Mouse (Mus musculus): Measurements from ENCODE around the gene Fndc8. TPM values are rescaled to one million over a fixed set of nuclear protein-coding genes. Genes with fewer than 3 reads are reported as not detected.
"Not testable (repeated sequence)": the region's sequence is repeated elsewhere in the genome, so short reads cannot be mapped to it uniquely, and the experiment has no call there.

The Fndc8 gene
- polyA plus RNA-seq, 1 experiment from 2014 or later, result 1.1 TPM

DNA sequence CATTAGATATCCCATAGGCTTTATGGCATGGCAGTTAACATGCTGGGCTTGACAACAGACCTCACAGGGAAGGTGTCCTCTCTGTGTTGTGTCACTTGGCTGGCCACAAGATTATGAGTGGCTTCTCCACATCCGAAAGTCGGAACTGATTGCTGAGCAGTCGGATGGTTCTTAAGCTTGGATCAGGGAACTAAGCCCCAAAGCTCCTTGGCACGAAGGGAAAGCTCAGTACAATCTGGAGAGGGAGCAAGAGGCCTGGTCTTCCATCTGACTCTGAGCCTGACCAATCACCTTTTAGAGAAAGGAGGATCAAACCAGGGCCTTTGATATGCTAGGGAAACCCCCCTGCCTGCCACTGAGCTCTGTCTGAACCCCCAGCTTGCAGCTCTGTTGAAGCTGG is 29.8 kb downstream of the Fndc8 start:
- H3K4me3 ChIP-seq (replicated peaks; ENCODE audit: low read length), result no peak overlapping the region
- no peak overlapping the region for H3K27ac ChIP-seq (ENCODE audit: low read length)

GRCm38 (mm10) chr11:82923910-82924309 is 32.0 kb downstream of the Fndc8 start:
- H3K4me2 ChIP-seq (ENCODE audit: low read length); H3K27ac ChIP-seq (ENCODE audit: low read length); H3K9ac ChIP-seq (replicated peaks; ENCODE audit: low read depth, low read length); H3K27me3 ChIP-seq (replicated peaks; ENCODE audit: control insufficient read depth, insufficient read depth, low read length); H3K9me3 ChIP-seq (ENCODE audit: control insufficient read depth, low read length); H3K4me1 ChIP-seq (replicated peaks; ENCODE audit: control insufficient read depth, insufficient read depth, low read length); ATAC-seq; H3K36me3 ChIP-seq (ENCODE audit: control insufficient read depth, insufficient read depth); H3K4me3 ChIP-seq (replicated peaks; ENCODE audit: low read length): not testable (repeated sequence)
- WGBS, result 89% methylated on average over 6 of the region's 6 CpGs

More for the DNA sequence above, 29.8 kb downstream of the Fndc8 start:
- H3K27me3 ChIP-seq (replicated peaks; ENCODE audit: control insufficient read depth, insufficient read depth, low read length), result 0 out of 2 replicates have a peak, but pooled peaks cover 2% of the 10 kb centered on the region
- 76% methylated on average over 4 of the region's 4 CpGs for WGBS
- H3K9ac ChIP-seq (replicated peaks; ENCODE audit: low read depth, low read length), result no peak overlapping the region
- no peak overlapping the region for H3K4me2 ChIP-seq (ENCODE audit: low read length)
- H3K4me1 ChIP-seq (replicated peaks; ENCODE audit: control insufficient read depth, insufficient read depth, low read length), result no peaks in the 10 kb centered on the region
- ATAC-seq, result no peak
- no peaks in the 10 kb centered on the region for H3K36me3 ChIP-seq (ENCODE audit: control insufficient read depth, insufficient read depth)
- no peaks in the 10 kb centered on the region for H3K9me3 ChIP-seq (ENCODE audit: control insufficient read depth, low read length)

GRCm38 (mm10) chr11:82928897-82929632 is 37.1 kb downstream of the Fndc8 start:
- no peaks in the 10 kb centered on the region for H3K36me3 ChIP-seq (ENCODE audit: control insufficient read depth, insufficient read depth)
- no peaks in the 10 kb centered on the region for H3K9me3 ChIP-seq (ENCODE audit: control insufficient read depth, low read length)
- no peak for ATAC-seq
- H3K4me1 ChIP-seq (replicated peaks; ENCODE audit: control insufficient read depth, insufficient read depth, low read length), result peaks cover 17% of the 10 kb centered on the region
- H3K4me2 ChIP-seq (ENCODE audit: low read length), result no peak overlapping the region
- 25% methylated on average over 20 of the region's 20 CpGs for WGBS
- H3K9ac ChIP-seq (replicated peaks; ENCODE audit: low read depth, low read length), result no peak overlapping the region
- H3K27me3 ChIP-seq (replicated peaks; ENCODE audit: control insufficient read depth, insufficient read depth, low read length), result peaks cover 25% of the 10 kb centered on the region
- H3K4me3 ChIP-seq (replicated peaks; ENCODE audit: low read length), result no peak overlapping the region
- H3K27ac ChIP-seq (ENCODE audit: low read length), result no peak overlapping the region

- Histone ChIP-seq H3K36me3 (ENCODE audit: control insufficient read depth, insufficient read depth) (no peaks in the 10 kb centered on the region), H3K27me3 (replicated peaks; ENCODE audit: control insufficient read depth, insufficient read depth, low read length) (peaks cover 30% of the 10 kb centered on the region), H3K9me3 (ENCODE audit: control insufficient read depth, low read length) (no peaks in the 10 kb centered on the region), H3K9ac (replicated peaks; ENCODE audit: low read depth, low read length) (no peak overlapping the region), H3K27ac (ENCODE audit: low read length) (no peak overlapping the region), H3K4me3 (replicated peaks; ENCODE audit: low read length) (no peak overlapping the region), H3K4me1 (replicated peaks; ENCODE audit: control insufficient read depth, insufficient read depth, low read length) (peaks cover 17% of the 10 kb centered on the region), H3K4me2 (ENCODE audit: low read length) (no peak overlapping the region)
- 48% methylated on average over 3 of the region's 3 CpGs for WGBS
- no peak for ATAC-seq
Measured at GRCm38 (mm10) chr11:82929633-82929950, 37.7 kb downstream of the Fndc8 start.

DNA sequence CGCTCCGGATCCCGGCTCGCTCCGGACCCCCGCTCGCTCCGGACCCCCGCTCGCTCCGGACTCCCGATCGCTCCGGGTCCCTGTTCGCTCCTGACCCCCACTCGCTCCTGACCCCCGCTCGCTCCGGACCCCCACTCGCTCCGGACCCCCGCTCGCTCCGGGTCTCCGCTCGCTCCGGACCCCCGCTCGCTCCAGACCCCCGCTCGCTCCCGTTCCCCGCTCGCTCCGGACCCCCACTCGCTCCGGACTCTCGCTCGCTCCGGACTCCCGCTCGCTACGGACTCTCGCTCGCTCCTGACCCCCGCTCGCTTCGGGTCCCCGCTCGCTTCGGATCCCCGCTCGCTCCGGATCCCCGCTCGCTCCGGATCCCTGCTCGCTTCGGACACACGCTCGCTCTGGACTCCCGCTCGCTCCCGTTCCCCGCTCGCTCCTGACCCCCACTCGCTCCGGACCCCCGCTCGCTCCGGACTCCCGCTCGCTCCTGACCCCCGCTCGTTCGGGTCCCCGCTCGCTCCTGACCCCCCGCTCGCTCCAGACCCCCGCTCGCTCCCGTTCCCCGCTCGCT is 38.5 kb downstream of the Fndc8 start:
- 1% methylated on average over 80 of the region's 85 CpGs for WGBS
- not testable (repeated sequence) for H3K9ac ChIP-seq (replicated peaks; ENCODE audit: low read depth, low read length); H3K27ac ChIP-seq (ENCODE audit: low read length); H3K9me3 ChIP-seq (ENCODE audit: control insufficient read depth, low read length); ATAC-seq; H3K36me3 ChIP-seq (ENCODE audit: control insufficient read depth, insufficient read depth)
- H3K4me3 ChIP-seq (replicated peaks; ENCODE audit: low read length), result peak overlapping the region; percentile 47
- peaks cover 35% of the 10 kb centered on the region for H3K27me3 ChIP-seq (replicated peaks; ENCODE audit: control insufficient read depth, insufficient read depth, low read length)
- H3K4me2 ChIP-seq (ENCODE audit: low read length), result peak overlapping the region; percentile 92
- peaks cover 17% of the 10 kb centered on the region for H3K4me1 ChIP-seq (replicated peaks; ENCODE audit: control insufficient read depth, insufficient read depth, low read length)

GRCm38 (mm10) chr11:82931161-82931560 is 39.2 kb downstream of the Fndc8 start:
- H3K9me3 ChIP-seq (ENCODE audit: control insufficient read depth, low read length); ATAC-seq; H3K36me3 ChIP-seq (ENCODE audit: control insufficient read depth, insufficient read depth); H3K27ac ChIP-seq (ENCODE audit: low read length): not testable (repeated sequence)
- Histone ChIP-seq H3K27me3 (replicated peaks; ENCODE audit: control insufficient read depth, insufficient read depth, low read length) (peaks cover 38% of the 10 kb centered on the region), H3K4me2 (ENCODE audit: low read length) (peak overlapping the region; percentile 92), H3K4me3 (replicated peaks; ENCODE audit: low read length) (peak overlapping the region; percentile 47), H3K4me1 (replicated peaks; ENCODE audit: control insufficient read depth, insufficient read depth, low read length) (peaks cover 17% of the 10 kb centered on the region), H3K9ac (replicated peaks; ENCODE audit: low read depth, low read length) (peak overlapping the region; percentile 39)
- under 1% methylated on average over 28 of the region's 63 CpGs for WGBS

DNA sequence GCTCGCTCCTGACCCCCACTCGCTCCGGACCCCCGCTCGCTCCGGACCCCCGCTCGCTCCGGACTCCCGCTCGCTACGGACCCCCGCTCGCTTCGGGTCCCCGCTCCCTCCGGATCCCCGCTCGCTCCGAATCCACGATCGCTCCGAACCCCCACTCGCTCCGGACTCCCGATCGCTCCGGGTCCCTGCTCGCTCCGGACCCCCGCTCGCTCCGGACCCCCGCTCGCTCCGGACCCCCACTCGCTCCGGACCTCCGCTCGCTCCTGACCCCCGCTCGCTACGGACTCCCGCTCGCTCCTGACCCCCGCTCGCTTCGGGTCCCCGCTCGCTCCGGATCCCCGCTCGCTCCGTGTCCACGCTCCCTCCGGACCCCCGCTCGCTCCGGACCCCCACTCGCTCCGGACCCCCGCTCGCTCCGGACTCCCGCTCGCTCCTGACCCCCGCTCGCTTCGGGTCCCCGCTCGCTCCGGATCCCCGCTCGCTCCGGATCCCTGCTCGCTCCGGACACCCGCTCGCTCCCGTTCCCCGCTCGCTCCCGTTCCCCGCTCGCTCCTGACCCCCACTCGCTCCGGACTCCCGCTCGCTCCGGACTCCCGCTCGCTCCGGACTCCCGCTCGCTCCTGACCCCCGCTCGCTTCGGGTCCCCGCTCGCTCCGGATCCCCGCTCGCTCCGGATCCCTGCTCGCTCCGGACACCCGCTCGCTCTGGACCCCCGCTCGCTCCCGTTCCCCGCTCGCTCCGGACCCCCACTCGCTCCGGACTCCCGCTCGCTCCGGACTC is 39.9 kb downstream of the Fndc8 start:
- H3K4me2 ChIP-seq (ENCODE audit: low read length), result peak overlapping the region; percentile 92
- H3K4me3 ChIP-seq (replicated peaks; ENCODE audit: low read length), result peak overlapping the region; percentile 47
- H3K36me3 ChIP-seq (ENCODE audit: control insufficient read depth, insufficient read depth); H3K9me3 ChIP-seq (ENCODE audit: control insufficient read depth, low read length); H3K27ac ChIP-seq (ENCODE audit: low read length); ATAC-seq: not testable (repeated sequence)
- peaks cover 17% of the 10 kb centered on the region for H3K4me1 ChIP-seq (replicated peaks; ENCODE audit: control insufficient read depth, insufficient read depth, low read length)
- WGBS, result 1% methylated on average over 101 of the region's 119 CpGs
- peak overlapping the region; percentile 39 for H3K9ac ChIP-seq (replicated peaks; ENCODE audit: low read depth, low read length)
- H3K27me3 ChIP-seq (replicated peaks; ENCODE audit: control insufficient read depth, insufficient read depth, low read length), result peaks cover 40% of the 10 kb centered on the region

DNA sequence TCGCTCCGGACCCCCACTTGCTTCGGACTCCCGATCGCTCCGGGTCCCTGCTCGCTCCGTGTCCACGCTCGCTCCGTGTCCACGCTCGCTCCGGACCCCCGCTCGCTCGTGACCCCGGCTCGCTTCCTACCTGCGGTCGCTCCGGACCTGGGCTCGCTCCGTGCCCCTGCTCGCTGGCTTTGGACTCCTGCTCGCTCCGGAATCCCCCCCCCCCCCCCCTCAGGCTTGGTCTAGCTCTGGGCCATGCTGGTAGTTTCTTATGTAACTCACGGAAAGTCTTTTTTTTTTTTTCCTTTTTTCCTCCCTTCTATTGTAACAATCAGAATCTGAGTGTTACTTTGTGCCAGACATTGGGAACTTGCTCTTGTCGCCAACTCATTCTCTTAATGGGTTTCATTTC is 41.3 kb downstream of the Fndc8 start:
- Histone ChIP-seq H3K27me3 (replicated peaks; ENCODE audit: control insufficient read depth, insufficient read depth, low read length) (peaks cover 40% of the 10 kb centered on the region), H3K4me3 (replicated peaks; ENCODE audit: low read length) (peak overlapping the region; percentile 47), H3K27ac (ENCODE audit: low read length) (no peak overlapping the region), H3K4me1 (replicated peaks; ENCODE audit: control insufficient read depth, insufficient read depth, low read length) (peaks cover 17% of the 10 kb centered on the region), H3K4me2 (ENCODE audit: low read length) (peak overlapping the region; percentile 92), H3K9me3 (ENCODE audit: control insufficient read depth, low read length) (no peaks in the 10 kb centered on the region), H3K9ac (replicated peaks; ENCODE audit: low read depth, low read length) (no peak overlapping the region; the same call in 1 of the 2 replicates), H3K36me3 (ENCODE audit: control insufficient read depth, insufficient read depth) (no peaks in the 10 kb centered on the region)
- ATAC-seq, result no peak
- under 1% methylated on average over 29 of the region's 29 CpGs for WGBS

DNA sequence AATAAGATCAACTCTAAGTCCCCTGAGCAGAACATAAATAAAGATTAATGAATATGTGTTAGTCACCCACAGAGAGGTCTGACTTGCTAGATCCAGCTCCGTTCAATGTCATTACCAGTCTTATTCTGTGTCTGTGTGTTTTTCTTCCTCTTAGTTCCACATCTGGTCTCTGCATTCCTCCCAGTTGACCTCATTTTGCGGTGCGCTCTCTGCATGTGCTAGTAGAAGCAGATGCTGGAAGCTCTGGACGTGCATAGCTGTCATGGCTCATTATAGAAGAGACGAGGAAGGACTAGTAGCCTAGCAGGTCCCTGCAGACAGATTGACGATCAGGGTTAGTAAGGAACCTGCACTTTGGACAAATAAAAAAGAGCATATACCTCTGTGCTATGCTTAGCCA is 51.4 kb downstream of the Fndc8 start:
- no peaks in the 10 kb centered on the region for H3K4me1 ChIP-seq (replicated peaks; ENCODE audit: control insufficient read depth, insufficient read depth, low read length)
- H3K4me2 ChIP-seq (ENCODE audit: low read length), result no peak overlapping the region
- no peaks in the 10 kb centered on the region; the same call in 1 of the 2 replicates for H3K27me3 ChIP-seq (replicated peaks; ENCODE audit: control insufficient read depth, insufficient read depth, low read length)
- no peak overlapping the region for H3K9ac ChIP-seq (replicated peaks; ENCODE audit: low read depth, low read length)
- ATAC-seq, result no peak
- no peaks in the 10 kb centered on the region for H3K36me3 ChIP-seq (ENCODE audit: control insufficient read depth, insufficient read depth)
- no peak overlapping the region for H3K4me3 ChIP-seq (replicated peaks; ENCODE audit: low read length)
- WGBS, result 85% methylated on average over 6 of the region's 6 CpGs
- no peak overlapping the region for H3K27ac ChIP-seq (ENCODE audit: low read length)
- H3K9me3 ChIP-seq (ENCODE audit: control insufficient read depth, low read length), result no peaks in the 10 kb centered on the region
